Mouse (Mus musculus) liver, embryonic 14.5 days (tissue): ENCODE results near the gene Akap12.

Source experiments
- CTCF ChIP-seq: IDR thresholded peaks from 2 replicates; pipeline ENCODE4 v1.5.1; 2016; ENCODE audit warnings: antibody characterized with exemption, low read depth, control low read depth
- EP300 ChIP-seq: IDR thresholded peaks from 2 replicates; pipeline ENCODE4 v1.6.1; 2016; ENCODE audit warnings: antibody characterized with exemption, low read depth

DNA sequence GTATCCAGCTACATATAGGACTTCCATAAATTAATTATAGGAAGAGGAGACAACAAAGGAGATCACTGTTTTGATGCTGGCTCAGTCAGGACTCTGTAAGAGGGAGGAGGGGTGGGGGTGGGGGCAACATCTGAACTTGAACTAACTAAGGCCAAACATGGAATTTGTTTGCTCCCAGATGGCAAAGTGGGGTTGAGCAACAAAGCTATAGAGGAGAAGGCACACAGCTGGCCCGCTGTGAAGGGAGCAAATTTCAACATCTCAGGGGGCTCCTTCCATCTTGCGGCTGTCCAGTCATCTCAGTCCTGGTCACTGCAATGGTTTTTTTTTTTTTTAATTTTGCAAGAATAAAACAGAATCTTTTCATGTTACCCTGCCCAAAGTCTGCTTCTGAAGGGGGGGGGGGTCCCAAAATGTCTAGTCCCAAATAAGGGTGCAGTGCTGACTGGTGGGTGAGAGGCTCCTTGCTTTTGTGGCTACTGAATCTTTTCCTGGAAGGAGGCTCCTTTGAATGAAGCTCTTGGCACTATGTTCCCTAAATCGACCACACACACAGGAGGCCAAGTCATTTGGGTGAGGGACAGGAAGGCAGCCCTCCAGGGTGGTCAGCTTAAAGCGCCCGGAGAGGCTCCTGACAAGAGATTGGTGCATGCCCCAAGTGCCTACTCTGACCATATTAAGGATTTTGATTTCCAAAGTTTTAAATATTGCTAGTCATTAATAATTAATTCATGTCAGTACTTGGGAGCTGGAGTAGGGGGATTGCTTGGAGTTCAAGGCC is 26.2 kb upstream of the Akap12 start:
- no peak for TF ChIP-seq CTCF
- no peak for TF ChIP-seq EP300
